Mouse (Mus musculus) C2C12 (cell line): Measurements from ENCODE around the gene Rai14.

Source experiments
- CEBPB ChIP-seq: IDR thresholded peaks from one replicate; pipeline ENCODE4 v1.6.1; 2011; ENCODE audit warnings: low read depth, mild to moderate bottlenecking, control low read depth, moderate library complexity
- CTCF ChIP-seq: IDR thresholded peaks from one replicate; pipeline ENCODE4 v1.5.1; 2011; ENCODE audit not compliant: control insufficient read depth, insufficient read depth, insufficient read length
- MAX ChIP-seq: IDR thresholded peaks from one replicate; pipeline ENCODE4 v1.6.1; 2011; ENCODE audit warnings: mild to moderate bottlenecking, control low read depth
- MYOD1 ChIP-seq: IDR thresholded peaks from one replicate; pipeline ENCODE4 v1.6.1; 2011; ENCODE audit warnings: low read depth; ENCODE audit not compliant: control insufficient read depth, insufficient read length
- MYOG ChIP-seq: IDR thresholded peaks from one replicate; pipeline ENCODE4 v1.6.1; 2011; ENCODE audit not compliant: control insufficient read depth, insufficient read length; ENCODE audit errors: extremely low read depth
- USF1 ChIP-seq: IDR thresholded peaks from one replicate; pipeline ENCODE4 v1.6.1; 2011; ENCODE audit warnings: low read depth, mild to moderate bottlenecking, control low read depth, moderate library complexity

GRCm38 (mm10) chr15:10691481-10691880 lies 22.9 kb downstream of the Rai14 start:
- TF ChIP-seq MAX (no peak), MYOD1 (no peak), CTCF (no peak), CEBPB (no peak), MYOG (no peak), USF1 (no peak)
